In genomic region chr12:107156791-107157428, GRCm38 (mm10) we compare ENCODE assay signal across 28 mouse cellular contexts.
A peak's percentile ranks its signal among the peaks of the same experiment; 100 is the strongest.
DNase-seq lines count a peak whose midpoint lies in the region; ATAC-seq lines count a peak whose summit lies in the region.
"Had no signal": no experiment of that assay in that cellular context is flagged by ENCODE, and none has a peak within 500 bp of the region (broad histone marks: within the 10 kb centered on the region; RNA-seq: fewer than 3 reads in every experiment).

No protein-coding gene starts in this region.

- H3K27ac ChIP-seq in heart, embryonic 16.5 days (ENCODE audit: low read length), result peak overlapping the region; percentile 40; the same call in 1 of the 2 replicates
- H3K27ac ChIP-seq: embryonic facial prominence, embryonic 12.5 days; embryonic facial prominence, embryonic 15.5 days; gastrocnemius, adult 2 months; heart, embryonic 15.5 days; hindbrain, embryonic 14.5 days; hindbrain, postnatal 0 days had no signal

- no peaks in the 10 kb centered on the region for H3K27me3 ChIP-seq in heart, embryonic 16.5 days (ENCODE audit: control insufficient read depth, insufficient read depth, low read length)
- H3K27me3 ChIP-seq: CH12.LX; embryonic facial prominence, embryonic 12.5 days; embryonic facial prominence, embryonic 15.5 days; heart, embryonic 15.5 days; Patski had no signal

- no peaks in the 10 kb centered on the region for H3K9me3 ChIP-seq in heart, embryonic 16.5 days (replicated peaks; ENCODE audit: control insufficient read depth, low read length)
- H3K9me3 ChIP-seq: embryonic facial prominence, embryonic 12.5 days; embryonic facial prominence, embryonic 15.5 days; heart, embryonic 12.5 days; heart, embryonic 15.5 days had no signal

- no peak for DNase-seq in heart, adult 18-20 months
- DNase-seq in thymus, postnatal 0 days (ENCODE audit: low spot score), result peak; percentile 82
- DNase-seq in thymus, postnatal 25 days, result peak; percentile 82
- no peak for DNase-seq in lung, postnatal 10 days
- no peak for DNase-seq in gastrocnemius, postnatal 4 days (ENCODE audit: low spot score in 2 of 2)
- DNase-seq: adrenal gland, postnatal 10 days; adrenal gland, postnatal 36 days; B cell, adult 2 months; cerebellum, adult 18-20 months; cerebellum, adult 9-10 months; cerebellum, postnatal 14 days; forebrain, postnatal 0 days; gastrocnemius, adult 2 months; gastrocnemius, postnatal 14 days; heart, postnatal 14 days; heart, postnatal 4 days had no signal

- H3K9ac ChIP-seq in heart, embryonic 16.5 days (ENCODE audit: low read length), result no peak overlapping the region
- H3K9ac ChIP-seq: embryonic facial prominence, embryonic 12.5 days; embryonic facial prominence, embryonic 15.5 days; forebrain, postnatal 0 days; heart, embryonic 12.5 days; heart, embryonic 15.5 days; hindbrain, embryonic 14.5 days had no signal

- H3K4me2 ChIP-seq in heart, embryonic 16.5 days (ENCODE audit: low read depth, low read length), result no peak overlapping the region
- H3K4me2 ChIP-seq: embryonic facial prominence, embryonic 12.5 days; embryonic facial prominence, embryonic 15.5 days; heart, embryonic 12.5 days; heart, embryonic 15.5 days; hindbrain, embryonic 14.5 days had no signal

- H3K4me1 ChIP-seq in heart, embryonic 16.5 days (ENCODE audit: control insufficient read depth, insufficient read depth, low read length), result no peaks in the 10 kb centered on the region
- H3K4me1 ChIP-seq: heart, embryonic 15.5 days had no signal

- 0 out of 2 replicates have a peak, but pooled peaks have one; percentile 21 for ATAC-seq in heart, embryonic 16.5 days (replicated peaks; ENCODE audit: extremely low read depth, insufficient read depth, low FRiP score)
- no peak for ATAC-seq in inflammation-experienced regulatory T-cells, adult 6 months
- ATAC-seq: forebrain, embryonic 14.5 days; forebrain, postnatal 0 days; hindbrain, postnatal 0 days; Patski had no signal

- H3K36me3 ChIP-seq in heart, embryonic 16.5 days (ENCODE audit: control insufficient read depth, insufficient read depth), result no peaks in the 10 kb centered on the region
- H3K36me3 ChIP-seq: embryonic facial prominence, embryonic 12.5 days; embryonic facial prominence, embryonic 15.5 days; G1E; heart, embryonic 12.5 days; heart, embryonic 15.5 days had no signal

- WGBS in heart, embryonic 16.5 days, result 63% methylated on average over 8 of the region's 8 CpGs

- H3K4me3 ChIP-seq in heart, embryonic 16.5 days (ENCODE audit: low read length), result no peak overlapping the region
- H3K4me3 ChIP-seq: embryonic facial prominence, embryonic 12.5 days; embryonic facial prominence, embryonic 15.5 days; gastrocnemius, adult 2 months; heart, embryonic 12.5 days; heart, embryonic 15.5 days had no signal

Comparison
In these comparisons a context has a peak if more than half of its experiments do, and no peak if none do; other contexts are left out.
1. DNase-seq: peak in thymus, postnatal 0 days (single experiment) and thymus, postnatal 25 days (single experiment); none in heart, adult 18-20 months (0 of 2), lung, postnatal 10 days (single experiment) and gastrocnemius, postnatal 4 days (0 of 2).